In the genomic region with DNA sequence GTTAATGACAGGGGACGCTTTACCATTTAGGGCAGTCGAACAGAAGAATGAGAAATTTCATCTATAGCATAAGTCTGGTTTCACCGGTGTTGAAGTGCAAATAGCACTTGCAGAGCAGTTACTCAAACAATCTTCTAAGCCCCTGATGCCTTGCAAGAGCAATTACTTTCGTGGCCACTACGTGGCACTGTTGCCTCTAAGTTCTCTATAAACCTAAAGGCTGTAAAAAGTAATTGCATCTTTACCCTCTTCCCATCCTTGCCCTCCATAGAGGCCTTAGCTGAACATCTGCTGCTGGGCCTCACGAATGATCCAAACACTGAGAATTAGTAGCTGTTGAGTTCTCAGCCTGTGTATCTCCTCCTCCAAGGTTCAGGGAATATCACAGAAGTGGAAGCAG, we compare ENCODE assay signal across 8 mouse cellular contexts. TPM values are rescaled to one million over a fixed set of nuclear protein-coding genes. Genes with fewer than 3 reads are reported as not detected.
DNase-seq lines count a peak whose midpoint lies in the region; ATAC-seq and TF ChIP-seq lines count a peak whose summit lies in the region.

No protein-coding gene starts in this region.

- no peak overlapping the region for H3K27ac ChIP-seq in liver, adult 2 months (replicated peaks; ENCODE audit: insufficient read depth, low read depth, low read length)
- H3K27ac ChIP-seq in liver, embryonic 11.5 days (ENCODE audit: low read depth, low read length), result no peak overlapping the region
- H3K27ac ChIP-seq in cortical plate, adult 2 months (ENCODE audit: insufficient read depth, low read length), result no peak overlapping the region
- no peak overlapping the region for H3K27ac ChIP-seq in hindbrain, embryonic 14.5 days

- H3K79me2 ChIP-seq in liver, adult 2 months (ENCODE audit: control insufficient read depth, insufficient read depth, low read length), result no peaks in the 10 kb centered on the region

- H3K9me3 ChIP-seq in liver, embryonic 11.5 days (ENCODE audit: control insufficient read depth, low read length), result no peaks in the 10 kb centered on the region
- H3K9me3 ChIP-seq in hindbrain, embryonic 14.5 days (ENCODE audit: control insufficient read depth, low read length), result no peaks in the 10 kb centered on the region

- H3K36me3 ChIP-seq in liver, adult 2 months (ENCODE audit: control insufficient read depth, insufficient read depth, low read length), result no peaks in the 10 kb centered on the region
- H3K36me3 ChIP-seq in liver, embryonic 11.5 days (ENCODE audit: control insufficient read depth, insufficient read depth, low read length), result no peaks in the 10 kb centered on the region
- no peaks in the 10 kb centered on the region for H3K36me3 ChIP-seq in hindbrain, embryonic 14.5 days (replicated peaks; ENCODE audit: control insufficient read depth, insufficient read depth)

- H3K4me1 ChIP-seq in liver, adult 2 months (ENCODE audit: control insufficient read depth, insufficient read depth, low read length), result no peaks in the 10 kb centered on the region
- no peaks in the 10 kb centered on the region for H3K4me1 ChIP-seq in liver, embryonic 11.5 days (replicated peaks; ENCODE audit: control insufficient read depth, insufficient read depth, low read length)
- no peaks in the 10 kb centered on the region for H3K4me1 ChIP-seq in cortical plate, adult 2 months (ENCODE audit: control insufficient read depth, insufficient read depth, low read length)
- no peaks in the 10 kb centered on the region for H3K4me1 ChIP-seq in hindbrain, embryonic 14.5 days (replicated peaks; ENCODE audit: control insufficient read depth, insufficient read depth, low read length)

- H3K9ac ChIP-seq in liver, adult 2 months (ENCODE audit: low read depth, low read length), result no peak overlapping the region
- no peak overlapping the region for H3K9ac ChIP-seq in liver, embryonic 11.5 days (ENCODE audit: low read depth, low read length)
- H3K9ac ChIP-seq in hindbrain, embryonic 14.5 days, result no peak overlapping the region

- peak; percentile 45 for TF ChIP-seq CTCF in liver, adult 2 months (IDR thresholded peaks at IDR 0.05; ENCODE audit: low read depth, low read length)
- peak; percentile 61 for TF ChIP-seq CTCF in cortical plate, adult 2 months (IDR thresholded peaks at IDR 0.05; ENCODE audit: extremely low read depth, insufficient read depth, low read length)

- H3K27me3 ChIP-seq in liver, adult 2 months (ENCODE audit: control insufficient read depth, insufficient read depth, low read length), result no peaks in the 10 kb centered on the region
- H3K27me3 ChIP-seq in liver, embryonic 11.5 days (replicated peaks; ENCODE audit: control insufficient read depth, insufficient read depth, low read length), result no peaks in the 10 kb centered on the region; the same call in 1 of the 2 replicates
- H3K27me3 ChIP-seq in hindbrain, embryonic 14.5 days (ENCODE audit: control insufficient read depth, insufficient read depth, low read length), result no peaks in the 10 kb centered on the region

- DNase-seq in liver, adult 2 months (ENCODE audit: extremely low read depth, low read depth, low spot score), result peak; percentile 28
- no peak for DNase-seq in liver, embryonic 11.5 days (ENCODE audit: low spot score)
- peak; percentile 17 to 74 for DNase-seq in adrenal gland, adult (ENCODE audit: inconsistent age in 2 of 2, low spot score in 1 of 2)
- peak; percentile 85 for DNase-seq in hindbrain, embryonic 14.5 days (ENCODE audit: low spot score)
- peak; percentile 59 to 73 for DNase-seq in left cerebral cortex, postnatal 25 days (ENCODE audit: low spot score in 2 of 2)
- DNase-seq in natural killer cell, adult 2 months (ENCODE audit: low spot score in 2 of 2), result peak; percentile 12 to 41
- peak; percentile 64 for DNase-seq in thymus, postnatal 0 days (ENCODE audit: low spot score)

- H3K4me2 ChIP-seq in liver, embryonic 11.5 days, result no peak overlapping the region
- H3K4me2 ChIP-seq in hindbrain, embryonic 14.5 days (replicated peaks), result no peak overlapping the region

- ATAC-seq in liver, embryonic 11.5 days (replicated peaks; ENCODE audit: low FRiP score), result no peak
- ATAC-seq in hindbrain, embryonic 14.5 days (ENCODE audit: low FRiP score), result no peak

- 8% methylated on average over 6 of the region's 6 CpGs for WGBS in liver, adult 2 months
- WGBS in liver, embryonic 11.5 days, result 14% methylated on average over 6 of the region's 6 CpGs
- 16% methylated on average over 6 of the region's 6 CpGs for WGBS in hindbrain, embryonic 14.5 days

- TF ChIP-seq POLR2A in liver, adult 2 months (IDR thresholded peaks at IDR 0.05; ENCODE audit: extremely low read depth, insufficient read depth, low read length), result no peak
- TF ChIP-seq POLR2A in cortical plate, adult 2 months (IDR thresholded peaks at IDR 0.05; ENCODE audit: extremely low read depth, insufficient read depth, low read length), result no peak

- H3K4me3 ChIP-seq in liver, adult 2 months (ENCODE audit: insufficient read depth, low read depth, low read length), result no peak overlapping the region
- no peak overlapping the region for H3K4me3 ChIP-seq in liver, embryonic 11.5 days (ENCODE audit: low read depth, low read length)
- no peak overlapping the region for H3K4me3 ChIP-seq in cortical plate, adult 2 months (ENCODE audit: insufficient read depth, low read length)
- no peak overlapping the region for H3K4me3 ChIP-seq in hindbrain, embryonic 14.5 days (replicated peaks; ENCODE audit: low read length)

- intact Hi-C loops in left cerebral cortex, postnatal 25 days (cut with DNase I), result loop anchor here (2.0 to 10.0 kb wide), 3 partner anchors 789 to 1357 kb away; no protein-coding TSS in a partner anchor

RNA-seq across cellular contexts. Expression of gene Dytn, which starts 28.7 kb away (rescaled TPM):
- not detected in 2 replicates for total RNA-seq in liver, adult 2 months (2014; rRNA removed)
- polyA plus RNA-seq in liver, adult 2 months (2012; rRNA removed), result not detected in 2 replicates
- polyA plus RNA-seq in liver, embryonic 11.5 days (2014; fragmentation: Nextera tagmentation; extraction: Ambion mirVana), result not detected in 2 replicates
- 0.02 and 0.13 TPM in 2 replicates for polyA plus RNA-seq in cortical plate, adult 2 months (2012; rRNA removed)
- polyA plus RNA-seq in hindbrain, embryonic 14.5 days (2014; fragmentation: Nextera tagmentation; extraction: Ambion mirVana), result 0.04 and 0.13 TPM in 2 replicates
- total RNA-seq in left cerebral cortex, postnatal 25 days (2021), result under 1 TPM in 1 of 2 experiments, not detected in 1; 0.07 TPM
- polyA plus RNA-seq in thymus, postnatal 0 days (2015; fragmentation: Nextera tagmentation; extraction: Ambion mirVana), result not detected in 2 replicates

RNA-seq across cellular contexts. Expression of gene Gm39653, which starts 42.2 kb away (rescaled TPM):
- total RNA-seq in liver, adult 2 months (2014; rRNA removed), result not detected in 2 replicates
- polyA plus RNA-seq in liver, adult 2 months (2012; rRNA removed), result not detected in 2 replicates
- polyA plus RNA-seq in liver, embryonic 11.5 days (2014; fragmentation: Nextera tagmentation; extraction: Ambion mirVana), result not detected in 2 replicates
- polyA plus RNA-seq in cortical plate, adult 2 months (2012; rRNA removed), result 0.40 TPM in 2 replicates
- polyA plus RNA-seq in hindbrain, embryonic 14.5 days (2014; fragmentation: Nextera tagmentation; extraction: Ambion mirVana), result 0.24 TPM in 1 of 2 replicates, not detected in the other
- total RNA-seq in left cerebral cortex, postnatal 25 days (2021), result under 1 TPM; 0.66 to 0.71 TPM
- not detected in 2 replicates for polyA plus RNA-seq in thymus, postnatal 0 days (2015; fragmentation: Nextera tagmentation; extraction: Ambion mirVana)
